Mouse (Mus musculus) testis, adult 2 months (tissue): ENCODE results near the gene Esp36.

Source experiments
- CTCF ChIP-seq: fragments of 200-500 bp; IDR thresholded peaks from 2 replicates; pipeline ENCODE4 v1.5.1; 2012; ENCODE audit warnings: low read depth, mild to moderate bottlenecking, inconsistent platforms, low read length, moderate library complexity; ENCODE audit not compliant: control insufficient read depth, insufficient read depth, insufficient replicate concordance
- POLR2A ChIP-seq: fragments of 200-500 bp; IDR thresholded peaks from 2 replicates; pipeline ENCODE4 v1.6.1; 2012; ENCODE audit warnings: low read depth, mild to moderate bottlenecking, inconsistent platforms, low read length, moderate library complexity; ENCODE audit not compliant: control insufficient read depth

- TF ChIP-seq POLR2A (no peak), CTCF (no peak)
Observed at GRCm38 (mm10) chr17:38420085-38420484, at the start of gene Esp36.
